Mouse (Mus musculus) hematopoietic stem cell, adult 5-6 weeks (primary cell): ENCODE data around the gene Gpx3. TPM values are rescaled to one million over a fixed set of nuclear protein-coding genes. Genes with fewer than 3 reads are reported as not detected.

ENCODE experiments used
- ATAC-seq, 2 experiments: fragments of 125-278 bp in 1 of 2; replicated peaks in 1 of 2; 2 replicates each; pipeline ENCODE4 v1.8.0; 2016 to 2017; ENCODE audit warnings: inconsistent platforms in 2 of 2, mild to moderate bottlenecking in 2 of 2, moderate number of reproducible peaks in 2 of 2, low read depth in 1 of 2, moderate TSS enrichment in 1 of 2; ENCODE audit not compliant: low FRiP score in 2 of 2, poor library complexity in 2 of 2, severe bottlenecking in 2 of 2, insufficient read depth in 1 of 2, low TSS enrichment in 1 of 2
- total RNA-seq: library from RNA; stranded (forward); fragments of 172-1452, 232-1000 nt; gene quantifications from 2 replicates; pipeline ENCODE4 v1.2.3, GENCODE M21; 2017

Gpx3 gene
- total RNA-seq, 1 experiment from 2014 or later, result not detected

DNA sequence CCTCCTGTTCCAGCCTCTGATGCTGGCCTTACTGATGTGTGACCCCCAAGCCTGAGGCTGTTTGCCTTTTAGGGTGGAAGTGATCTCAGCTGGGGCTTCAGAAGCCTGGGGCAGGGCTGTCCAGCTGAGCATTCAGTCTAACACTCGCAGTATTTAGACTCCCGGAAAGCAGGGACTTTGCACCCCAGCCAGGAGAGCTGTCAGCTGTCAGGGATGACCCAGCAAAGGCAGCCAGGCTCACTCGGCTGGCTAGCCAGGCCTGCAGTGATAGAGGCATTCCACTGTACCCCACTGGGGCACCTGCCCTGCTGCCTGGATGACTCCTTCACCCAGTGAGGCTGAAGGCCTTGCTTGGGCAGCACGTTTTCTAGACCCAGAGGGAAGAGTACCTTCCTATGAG, 3.7 kb downstream of the Gpx3 start:
- no peak for ATAC-seq

DNA sequence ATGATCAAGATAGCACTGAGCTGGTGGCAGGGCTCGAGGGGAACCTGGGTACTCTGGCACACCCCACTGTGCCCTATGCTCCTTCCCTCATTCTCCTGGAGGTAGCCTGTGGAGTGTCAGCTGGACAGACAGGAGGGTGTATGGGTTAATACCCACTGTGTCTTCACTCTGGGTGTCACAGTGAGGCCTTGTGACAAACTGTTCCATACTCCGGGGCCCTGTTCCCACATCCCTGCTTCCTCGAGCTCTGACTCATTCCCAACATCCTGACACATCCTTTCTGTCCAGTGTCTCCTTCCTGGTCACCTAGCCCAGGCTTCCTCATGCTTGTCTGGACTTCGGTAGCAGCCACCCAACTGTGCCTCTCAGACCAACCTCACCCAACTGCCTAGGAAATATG, 4.2 kb downstream of the Gpx3 start:
- no peak for ATAC-seq

DNA sequence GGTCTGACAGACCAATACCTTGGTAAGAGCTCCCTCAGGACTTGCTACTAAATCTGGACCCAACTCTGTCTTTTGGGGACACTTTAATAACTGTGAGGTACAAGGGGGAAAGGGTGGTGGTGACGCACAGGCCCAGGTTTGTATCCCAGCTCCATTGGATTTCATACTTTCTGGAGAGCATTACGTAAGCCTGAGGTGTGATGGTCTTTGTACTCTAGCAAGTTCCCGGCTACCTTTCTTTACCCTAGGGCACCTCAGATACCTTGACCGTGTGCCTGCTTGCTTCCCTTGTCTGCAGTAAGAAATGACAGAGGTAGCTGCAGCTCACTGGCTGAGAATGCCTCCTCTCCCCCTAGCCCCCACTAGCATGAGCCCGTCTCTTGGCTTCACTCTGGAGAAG, 5.0 kb downstream of the Gpx3 start:
- no peak for ATAC-seq

DNA sequence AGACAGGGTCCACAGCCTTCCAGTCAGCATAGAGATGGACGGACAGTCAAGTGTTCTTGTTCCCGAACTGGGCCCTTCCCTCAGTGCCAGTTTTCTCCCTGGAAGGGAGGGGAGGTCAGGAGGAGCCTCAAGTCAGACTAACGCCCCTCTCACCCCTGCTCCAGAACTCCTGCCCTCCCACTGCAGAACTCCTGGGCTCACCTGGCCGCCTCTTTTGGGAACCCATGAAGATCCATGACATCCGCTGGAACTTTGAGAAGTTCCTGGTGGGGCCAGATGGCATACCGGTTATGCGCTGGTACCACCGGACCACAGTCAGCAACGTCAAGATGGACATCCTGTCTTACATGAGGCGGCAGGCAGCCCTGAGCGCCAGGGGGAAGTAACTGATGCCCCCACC, 7.0 kb downstream of the Gpx3 start:
- no peak for ATAC-seq

DNA sequence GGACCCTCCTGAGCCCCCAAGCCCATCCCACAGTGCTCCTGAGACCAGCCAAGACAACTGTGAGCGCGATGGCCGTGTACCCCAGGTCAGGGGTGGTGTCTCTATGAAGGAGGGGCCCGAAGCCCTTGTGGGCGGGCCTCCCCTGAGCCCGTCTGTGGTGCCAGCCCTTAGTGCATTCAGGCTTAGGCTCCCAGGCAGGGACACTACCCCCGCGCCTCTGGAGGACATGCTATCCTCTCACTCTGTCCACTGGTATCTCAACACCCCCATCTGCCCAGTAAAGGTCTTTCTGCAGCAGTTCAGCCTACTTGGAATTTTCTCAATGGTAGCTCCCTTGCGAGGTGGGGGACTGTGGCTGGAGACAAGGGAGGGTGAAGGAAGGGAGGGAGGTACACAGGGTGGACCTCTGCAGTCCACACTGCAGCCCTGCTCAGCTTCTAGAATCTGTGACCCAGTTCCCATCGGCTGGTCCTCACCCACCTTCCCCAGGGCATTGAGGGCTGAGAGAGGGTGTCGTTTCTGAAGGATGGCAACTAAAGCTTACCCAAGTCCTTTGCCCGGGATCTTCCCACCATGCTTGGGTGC, 7.9 kb downstream of the Gpx3 start:
- no peak for ATAC-seq

DNA sequence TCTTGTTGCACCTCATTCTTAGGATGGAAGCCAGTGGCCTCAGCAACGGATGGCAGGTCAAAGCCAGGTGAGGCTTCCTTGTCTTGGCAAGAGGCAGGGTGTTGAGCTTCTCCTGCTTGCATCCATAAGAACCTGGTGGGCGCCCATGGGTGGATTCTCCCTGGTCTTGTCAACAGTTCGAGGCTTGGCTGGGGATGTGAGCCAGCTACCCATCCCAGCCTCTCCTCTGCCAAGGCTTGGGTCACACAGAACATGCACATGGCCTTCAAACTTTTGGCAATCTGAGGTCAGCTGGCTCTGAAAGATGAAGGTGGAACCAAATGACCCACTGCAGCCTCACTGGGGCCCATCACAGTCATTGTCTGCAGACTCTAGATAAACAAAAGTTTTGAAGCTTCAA, 8.9 kb downstream of the Gpx3 start:
- no peak for ATAC-seq

DNA sequence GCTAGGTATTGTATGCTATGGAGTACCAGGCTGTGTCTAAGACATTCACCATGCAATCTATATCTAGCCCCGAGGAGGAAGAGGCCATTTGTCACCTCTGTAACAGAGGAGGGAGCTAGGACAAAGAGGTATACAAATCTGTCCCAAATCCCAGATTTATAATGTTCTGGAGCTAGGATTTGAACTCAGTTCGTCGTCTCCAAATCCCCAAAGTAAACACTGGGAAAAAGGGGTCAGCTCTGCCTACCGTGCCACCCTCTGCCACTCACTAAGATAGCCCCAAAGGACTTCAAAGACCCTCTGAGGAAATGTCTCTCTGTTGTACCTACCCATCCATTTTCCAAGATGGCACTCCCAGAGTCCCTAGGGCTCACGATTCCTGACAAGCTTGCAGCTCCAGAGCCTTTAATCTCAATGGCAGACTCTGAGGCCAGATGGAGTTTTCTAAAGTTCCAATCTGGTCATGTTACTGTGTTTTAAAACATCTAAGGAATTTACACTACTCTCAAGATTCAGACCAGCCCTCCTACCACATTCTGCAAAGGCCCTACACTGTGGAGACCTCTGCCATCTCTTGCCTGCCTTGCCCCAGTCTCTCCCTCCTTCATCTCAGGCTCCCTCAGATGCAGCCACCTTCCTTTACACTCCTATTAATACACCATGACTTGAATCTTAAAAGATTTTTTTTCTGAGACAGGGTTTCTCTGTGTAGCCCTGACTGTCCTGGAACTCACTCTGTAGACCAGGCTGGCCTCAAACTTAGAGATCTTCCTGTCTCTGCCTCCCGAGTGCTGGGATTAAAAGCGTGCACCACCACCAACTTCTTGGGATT, 9.6 kb downstream of the Gpx3 start:
- ATAC-seq, result no peak

DNA sequence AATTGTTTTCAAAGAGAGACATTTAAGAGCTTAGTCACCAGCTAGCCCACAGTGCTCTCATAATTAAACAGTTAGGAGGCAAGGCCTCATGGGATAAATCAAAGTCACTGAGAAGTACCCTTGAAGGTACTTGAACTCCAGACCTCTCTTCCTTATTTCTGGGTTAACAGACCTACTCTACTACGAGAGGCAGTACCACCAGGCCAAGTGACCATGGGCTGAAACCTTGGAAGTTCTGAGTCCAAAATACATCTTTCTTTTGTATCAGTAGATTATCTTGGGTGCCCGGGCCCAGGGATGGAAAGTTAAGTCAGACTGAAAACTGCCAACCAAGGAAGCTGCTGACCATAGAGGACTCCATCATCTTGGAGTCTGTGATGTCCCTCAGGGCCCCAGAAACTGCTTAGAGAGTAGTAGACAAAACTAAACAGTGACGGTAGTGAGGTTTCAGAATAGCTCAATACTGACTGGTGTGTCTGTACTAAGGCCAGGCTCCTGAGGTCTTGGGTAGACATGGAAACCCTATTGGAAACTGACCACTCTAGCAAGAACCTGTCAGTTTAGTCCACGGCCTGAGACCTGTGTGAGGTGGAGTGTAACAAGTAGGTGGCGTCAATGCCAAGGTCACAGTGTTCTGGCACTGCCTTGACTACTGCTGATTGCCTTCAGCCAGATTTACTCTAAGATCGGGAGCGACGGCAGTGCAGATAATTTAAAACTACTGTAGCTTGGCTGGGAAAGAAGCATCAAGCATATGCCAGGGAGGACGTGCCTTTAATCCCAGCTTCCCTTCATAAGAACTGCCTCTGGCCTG, 10.5 kb downstream of the Gpx3 start:
- no peak for ATAC-seq

DNA sequence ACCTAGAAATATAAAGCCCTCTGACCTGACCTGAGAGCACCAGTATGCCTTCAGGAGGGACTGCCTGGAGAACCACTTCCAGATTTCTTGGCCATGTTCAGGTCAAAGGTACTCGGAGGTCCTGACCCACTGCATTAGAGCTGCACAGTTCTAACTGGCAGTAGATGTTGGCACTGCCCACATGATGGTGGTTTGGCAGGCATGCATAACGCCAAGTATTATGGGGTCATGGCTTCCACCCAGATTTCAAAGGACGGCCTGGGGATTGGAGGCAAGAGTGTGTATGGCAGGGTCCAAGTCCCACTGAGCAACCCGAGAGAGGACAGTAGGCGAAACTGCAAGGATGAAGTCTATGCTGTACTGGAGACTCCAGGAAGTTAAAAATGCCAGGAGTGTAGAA, 11.6 kb downstream of the Gpx3 start:
- ATAC-seq, result no peak

DNA sequence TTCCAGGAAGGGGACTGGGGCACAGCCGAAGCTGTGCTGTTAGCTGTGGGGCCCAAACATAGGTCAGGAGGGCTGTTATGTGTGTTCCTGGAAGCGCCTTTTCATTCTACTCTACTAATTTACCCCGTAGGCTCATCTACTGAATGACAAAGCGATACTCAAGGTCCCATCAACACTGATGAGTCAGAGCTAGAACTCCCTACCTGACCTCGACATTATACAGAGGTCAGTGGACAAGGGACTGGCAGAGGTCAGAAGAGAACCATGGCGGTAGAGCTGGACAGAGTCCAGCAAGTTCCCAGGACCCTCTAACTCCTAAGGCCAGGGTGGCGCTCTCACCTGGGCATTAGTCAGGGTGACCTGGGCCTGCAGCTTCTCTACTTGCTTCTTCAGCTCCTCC, 15.2 kb downstream of the Gpx3 start:
- no peak for ATAC-seq

DNA sequence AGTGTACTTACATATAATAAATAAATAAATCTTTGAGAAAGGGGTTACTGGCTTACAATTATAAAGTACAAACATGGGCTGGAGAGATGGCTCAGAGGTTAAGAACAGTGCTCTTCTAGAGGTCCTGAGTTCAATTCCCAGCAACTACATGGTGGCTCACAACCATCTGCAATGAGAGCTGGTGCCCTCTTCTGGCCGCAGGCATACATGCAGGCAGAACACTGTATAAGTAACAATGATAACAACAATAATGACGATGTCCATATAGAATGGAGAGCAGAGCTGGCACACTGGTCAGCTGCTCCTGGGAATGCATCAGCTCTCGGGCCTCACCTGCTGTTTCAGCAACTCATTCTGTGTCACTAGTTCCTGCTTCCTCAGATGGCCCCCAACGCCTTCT, 16.0 kb downstream of the Gpx3 start:
- no peak for ATAC-seq

DNA sequence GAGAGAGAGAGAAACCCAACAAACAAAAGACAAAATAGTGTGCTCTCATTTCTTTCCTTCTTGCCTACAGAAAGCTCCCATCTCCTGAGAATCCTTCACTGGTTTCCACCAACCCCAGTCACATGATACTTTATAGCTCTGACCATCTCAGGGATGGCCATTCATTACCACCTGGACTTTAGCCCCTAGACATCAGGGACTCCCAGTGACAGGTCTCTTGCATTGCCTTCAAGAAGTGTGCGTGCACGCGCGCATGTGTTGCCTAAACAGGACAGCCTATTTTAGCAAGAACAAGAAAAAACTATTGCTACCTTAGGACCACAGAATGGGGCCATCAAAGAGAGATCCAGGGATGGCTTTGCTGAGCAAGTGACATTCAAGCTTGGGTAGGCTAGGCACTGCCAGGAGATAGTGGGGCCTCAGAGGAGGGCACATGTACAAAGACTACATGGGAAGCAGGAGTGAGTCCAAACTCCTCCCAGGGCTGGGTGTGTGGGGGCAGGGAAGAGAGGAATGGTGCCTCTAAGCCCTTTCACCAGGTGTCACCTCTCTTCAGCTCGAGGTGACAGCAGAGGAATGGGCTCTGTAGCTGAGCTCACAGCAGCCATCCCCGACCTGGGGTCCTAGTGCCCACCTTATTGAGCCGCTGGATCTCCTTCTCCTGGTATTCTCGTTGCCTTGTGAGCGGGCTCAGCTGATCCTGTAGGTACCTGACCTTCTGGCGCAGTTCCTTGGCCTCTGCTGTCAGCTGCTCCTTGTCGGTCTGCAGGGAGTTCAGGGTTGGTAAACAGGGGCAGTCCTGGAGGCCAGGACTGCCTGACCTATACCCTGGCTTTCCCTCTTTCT, 18.1 kb downstream of the Gpx3 start:
- ATAC-seq, result no peak

DNA sequence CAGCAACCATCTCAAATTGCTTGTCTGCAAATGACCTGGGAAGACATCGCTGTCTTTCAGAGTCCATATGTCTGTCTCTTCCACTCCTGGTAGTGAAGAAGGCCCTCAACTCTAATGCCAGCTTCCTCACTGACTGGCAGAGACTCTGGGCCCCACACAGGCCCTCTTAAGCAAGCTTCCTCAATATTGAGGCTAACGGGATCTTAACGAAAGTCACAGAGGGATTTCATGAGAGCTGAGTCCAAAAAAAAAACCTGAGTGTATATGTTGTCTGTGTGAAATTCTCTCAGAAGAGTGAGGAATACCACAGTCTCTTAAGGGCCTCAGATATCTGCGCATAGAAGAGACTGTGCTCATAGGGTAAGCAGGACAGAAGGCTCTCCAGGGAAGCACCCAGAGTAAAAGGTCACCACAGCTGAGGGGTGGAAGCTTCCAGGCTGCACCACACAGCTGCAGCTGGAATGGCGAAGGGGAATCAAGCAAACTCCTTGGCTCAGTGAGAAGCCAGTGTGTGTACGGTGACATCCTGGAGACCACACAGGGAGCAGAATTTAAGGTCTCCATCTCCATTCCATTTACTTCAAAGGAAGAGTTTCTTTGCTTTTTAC, 18.8 kb downstream of the Gpx3 start:
- no peak for ATAC-seq

DNA sequence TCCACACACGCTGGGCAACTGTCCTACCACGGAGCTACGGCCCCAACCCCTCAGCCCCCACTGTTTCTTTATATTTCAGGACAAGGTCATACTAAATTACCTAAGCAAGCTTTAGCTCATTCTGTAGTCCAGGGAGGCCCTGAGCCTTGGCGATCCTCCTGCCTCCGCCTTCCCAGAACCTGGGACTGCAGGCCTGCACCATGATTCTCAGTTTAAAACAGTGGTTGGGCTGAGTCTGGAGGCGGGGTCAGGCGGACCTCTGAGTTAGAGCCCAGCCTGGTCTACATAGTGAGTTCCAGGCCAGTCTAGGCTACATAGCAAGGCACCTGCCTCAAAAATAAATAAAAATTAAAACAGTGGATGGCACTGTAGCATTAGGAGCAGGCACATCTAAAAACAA, 19.5 kb downstream of the Gpx3 start:
- no peak for ATAC-seq

DNA sequence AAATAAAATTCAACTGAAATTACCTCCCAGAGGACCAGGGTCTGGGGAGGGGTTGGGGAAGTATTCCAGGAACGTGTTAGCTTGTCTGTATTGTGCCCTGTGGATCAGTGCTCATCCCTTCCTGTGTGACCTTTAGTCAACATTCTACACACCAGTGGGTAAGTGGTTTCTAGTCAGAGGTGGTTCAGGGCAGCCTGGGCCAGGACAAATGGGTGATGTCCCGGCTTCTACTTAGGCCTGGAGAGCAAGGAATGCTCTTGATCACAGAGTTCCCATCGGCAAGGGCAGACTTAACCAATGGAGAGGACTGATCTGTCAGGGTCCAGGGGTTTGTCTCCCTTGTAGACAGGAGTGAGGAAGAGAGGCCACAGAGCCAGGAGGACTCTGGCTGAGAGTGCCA, 20.2 kb downstream of the Gpx3 start:
- no peak for ATAC-seq

DNA sequence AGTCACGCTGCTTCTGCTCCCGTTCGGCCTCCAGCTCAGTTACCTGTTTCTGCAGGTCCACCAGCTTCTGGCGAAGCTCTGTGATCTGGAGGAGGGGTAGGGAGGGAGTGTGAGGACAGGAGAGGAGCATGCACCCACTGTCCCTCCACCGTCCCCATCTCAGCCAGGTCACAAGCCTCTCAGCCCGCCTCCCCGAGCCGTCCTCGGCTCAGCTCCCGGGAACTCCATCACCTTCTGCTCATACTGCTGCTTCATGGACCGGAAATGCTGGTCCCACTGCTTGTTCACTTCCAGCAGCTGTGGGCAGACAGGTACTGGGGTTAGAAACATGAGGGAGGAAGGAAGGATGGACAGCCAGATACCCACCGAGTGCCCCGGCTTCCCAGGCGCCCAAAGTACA, 21.9 kb downstream of the Gpx3 start:
- no peak for ATAC-seq
